Mouse (Mus musculus) cortical plate, adult 2 months (tissue): ENCODE results near the gene Gm17949.

Experiments
- CTCF ChIP-seq: fragments of 200-500 bp; IDR thresholded peaks from 2 replicates; pipeline ENCODE4 v1.5.1; 2011; ENCODE audit warnings: mild to moderate bottlenecking, control low read depth, low read length; ENCODE audit not compliant: insufficient read depth; ENCODE audit errors: extremely low read depth
- POLR2A ChIP-seq: fragments of 200-500 bp; IDR thresholded peaks from 2 replicates; pipeline ENCODE4 v1.6.1; 2011; ENCODE audit warnings: mild to moderate bottlenecking, low read length, control low read depth; ENCODE audit not compliant: insufficient read depth; ENCODE audit errors: extremely low read depth

DNA sequence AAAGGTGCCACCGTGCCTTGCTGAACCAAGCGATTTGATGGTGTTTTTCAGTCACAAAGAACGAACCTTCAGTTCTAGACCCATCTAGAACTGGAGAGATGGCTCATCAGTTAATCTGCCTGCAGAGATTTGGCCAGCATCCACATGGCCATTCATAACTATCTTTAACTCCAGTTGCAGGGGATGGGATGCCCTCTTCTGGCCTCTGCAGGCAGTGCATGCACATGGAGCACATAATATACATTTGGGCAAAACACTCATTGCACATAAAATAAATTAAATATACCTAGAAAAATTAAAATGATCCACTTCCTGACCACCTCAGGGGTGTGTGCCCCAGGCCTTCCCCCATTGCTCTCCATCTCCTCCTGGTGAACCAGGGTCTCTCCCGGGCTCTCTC, 49.4 kb upstream of the Gm17949 start:
- no peak for TF ChIP-seq CTCF
- no peak for TF ChIP-seq POLR2A
